Mouse (Mus musculus): ENCODE data around the gene Mvk. TPM values are rescaled to one million over a fixed set of nuclear protein-coding genes. Genes with fewer than 3 reads are reported as not detected.

Mvk gene
- total RNA-seq, 2 experiments from 2014 or later = 9.2 to 9.7 TPM

GRCm38 (mm10) chr5:114505260-114506085, 61.4 kb downstream of the Mvk start:
- intact Hi-C loops (cut with DNase I) = no loop called here
- DNase-seq (ENCODE audit: low spot score) = no peak

- intact Hi-C loops (cut with DNase I) = no loop called here
- DNase-seq (ENCODE audit: low spot score) = no peak
These were observed 63.3 kb downstream of the Mvk start for GRCm38 (mm10) chr5:114507394-114507793.

GRCm38 (mm10) chr5:114507964-114508363, 63.9 kb downstream of the Mvk start:
- intact Hi-C loops (cut with DNase I) = no loop called here
- no peak for DNase-seq (ENCODE audit: low spot score)

GRCm38 (mm10) chr5:114509461-114509860, 65.4 kb downstream of the Mvk start:
- DNase-seq (ENCODE audit: low spot score) = no peak
- intact Hi-C loops (cut with DNase I) = no loop called here

Small RNA genes lying within 50 kb of the gene (microRNA-seq; reads per million reads assigned to microRNA genes)
- gene Mir7027 = not detected

Other genes with a start within 250 kb of the Mvk start
- not detected for gene Foxn4, start 170.5 kb upstream of the Mvk start, total RNA-seq (2021)
- not detected for gene Myo1h, start 155.1 kb upstream of the Mvk start, total RNA-seq (2021)
- 10 to 100 TPM; 52.2 to 55.0 TPM for gene Kctd10, start 63.8 kb upstream of the Mvk start, total RNA-seq (2021)
- gene Ube3b, start 63.7 kb upstream of the Mvk start, total RNA-seq (2021) = 10 to 100 TPM; 85.4 to 93.5 TPM
- gene Mmab, start 209 bp upstream of the Mvk start, total RNA-seq (2021) = 10 to 100 TPM; 15.8 to 17.0 TPM
- 1 to 10 TPM; 2.4 to 4.2 TPM for gene Fam222a, start 123.7 kb downstream of the Mvk start, total RNA-seq (2021)
- gene Trpv4, start 214.2 kb downstream of the Mvk start, total RNA-seq (2021) = 1 to 10 TPM; 5.1 to 5.3 TPM
- gene Gltp, start 246.7 kb downstream of the Mvk start, total RNA-seq (2021) = 10 to 100 TPM; 17.1 to 18.0 TPM

All from heart, postnatal 25 days (tissue).